Mouse (Mus musculus): Measurements from ENCODE around the gene Cypt2. TPM values are rescaled to one million over a fixed set of nuclear protein-coding genes. Genes with fewer than 3 reads are reported as not detected.
"Not testable (repeated sequence)": the region's sequence is repeated elsewhere in the genome, so short reads cannot be mapped to it uniquely, and the experiment has no call there.

Cypt2 gene
- not detected in 2 replicates for polyA plus RNA-seq (2012)

DNA sequence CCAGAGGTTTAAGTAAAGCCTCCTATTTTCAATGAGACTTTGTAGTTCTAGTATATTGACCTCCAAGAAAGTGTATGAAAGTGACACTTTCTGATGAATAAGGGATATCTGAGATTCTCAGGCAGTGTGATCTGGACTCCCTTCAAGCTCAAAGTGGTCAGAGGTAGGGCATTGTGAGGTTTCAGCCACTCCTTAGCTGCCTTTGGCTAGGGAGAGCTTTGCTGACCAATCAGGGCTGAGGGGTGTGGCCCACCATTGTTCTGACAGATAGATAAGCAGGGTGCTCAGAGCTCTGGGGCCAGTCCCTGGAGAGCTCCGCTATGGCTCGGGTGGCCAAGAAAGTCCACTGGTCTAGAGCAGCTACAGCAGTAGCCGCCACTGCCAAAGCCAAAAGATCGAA, at the start of gene Cypt2:
Gene Cypt2, plus strand, starts transcription at position 301 of the 400 bp plus-strand sequence.
- not testable (repeated sequence) for H3K9me3 ChIP-seq (ENCODE audit: control insufficient read depth, low read length); H3K27me3 ChIP-seq (ENCODE audit: control insufficient read depth); H3K4me1 ChIP-seq (ENCODE audit: control insufficient read depth); H3K36me3 ChIP-seq (ENCODE audit: control insufficient read depth); H3K4me3 ChIP-seq (replicated peaks)

DNA sequence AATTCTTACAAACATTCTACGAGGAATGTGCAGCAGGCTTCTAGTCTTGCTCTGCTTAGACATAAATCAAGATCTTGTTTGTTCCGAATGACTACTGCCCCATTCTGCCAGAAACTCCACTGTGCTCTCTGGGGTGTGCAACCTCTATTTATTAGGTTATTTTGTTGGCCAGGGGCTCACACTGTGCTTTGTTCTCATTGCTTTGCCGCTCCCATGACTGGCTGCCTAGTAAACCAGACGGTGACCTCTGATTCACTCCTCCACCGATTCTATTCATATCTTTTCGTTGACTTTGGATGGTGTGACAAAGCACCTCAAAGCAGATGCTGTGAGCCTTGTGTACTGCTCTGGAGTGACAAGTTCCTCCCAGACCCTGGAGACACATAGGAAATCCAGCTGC, 46.7 kb downstream of the Cypt2 start:
- Histone ChIP-seq H3K4me1 (ENCODE audit: control insufficient read depth) (no peaks in the 10 kb centered on the region), H3K4me3 (replicated peaks) (no peak overlapping the region), H3K9me3 (ENCODE audit: control insufficient read depth, low read length) (0 out of 2 replicates have a peak, but pooled peaks cover 4% of the 10 kb centered on the region), H3K36me3 (ENCODE audit: control insufficient read depth) (no peaks in the 10 kb centered on the region), H3K27me3 (ENCODE audit: control insufficient read depth) (no peaks in the 10 kb centered on the region)
- TF ChIP-seq GATA1 (IDR thresholded peaks at IDR 0.05; ENCODE audit: low read length) (no peak), TAL1 (IDR thresholded peaks at IDR 0.05; ENCODE audit: low read length) (no peak)

Data from erythroblast, embryonic 14.5 days (primary cell).